Mouse (Mus musculus) midbrain, embryonic 11.5 days (tissue): Measurements from ENCODE around the gene Olfr1264. TPM values are rescaled to one million over a fixed set of nuclear protein-coding genes. Genes with fewer than 3 reads are reported as not detected.

Experiments
- polyA plus RNA-seq: library from polyadenylated mRNA; unstranded; fragments of >200 nt; fragmentation: Nextera tagmentation; extraction: Ambion mirVana; gene quantifications from 2 replicates; pipeline ENCODE4 v1.2.1, GENCODE M21; 2014

Olfr1264 gene
- polyA plus RNA-seq, 1 experiment from 2014 or later, result not detected

Other genes with a start within 250 kb of the Olfr1264 start
- gene Olfr1254, start 232.0 kb downstream of the Olfr1264 start, polyA plus RNA-seq, result not detected in 2 replicates
- gene Olfr1255, start 213.5 kb downstream of the Olfr1264 start, polyA plus RNA-seq, result not detected in 2 replicates
- gene Olfr1256, start 184.0 kb downstream of the Olfr1264 start, polyA plus RNA-seq, result not detected in 2 replicates
- gene Olfr48, start 177.4 kb downstream of the Olfr1264 start, polyA plus RNA-seq, result not detected in 2 replicates
- gene Olfr1257, start 147.1 kb downstream of the Olfr1264 start, polyA plus RNA-seq, result not detected in 2 replicates
- gene Olfr1258, start 98.3 kb downstream of the Olfr1264 start, polyA plus RNA-seq, result not detected in 2 replicates
- gene Olfr1259, start 76.9 kb downstream of the Olfr1264 start, polyA plus RNA-seq, result not detected in 2 replicates
- not detected in 2 replicates for gene Olfr1260, start 51.2 kb downstream of the Olfr1264 start, polyA plus RNA-seq
- not detected in 2 replicates for gene Olfr1261, start 34.4 kb downstream of the Olfr1264 start, polyA plus RNA-seq
- gene Olfr1262, start 25.4 kb downstream of the Olfr1264 start, polyA plus RNA-seq, result not detected in 2 replicates
- gene Olfr1263, start 13.4 kb downstream of the Olfr1264 start, polyA plus RNA-seq, result not detected in 2 replicates
- not detected in 2 replicates for gene Olfr1265, start 9.8 kb upstream of the Olfr1264 start, polyA plus RNA-seq
- not detected in 2 replicates for gene Olfr140, start 38.0 kb upstream of the Olfr1264 start, polyA plus RNA-seq
- gene Olfr1269, start 95.8 kb upstream of the Olfr1264 start, polyA plus RNA-seq, result not detected in 2 replicates
- not detected in 2 replicates for gene Olfr32, start 116.7 kb upstream of the Olfr1264 start, polyA plus RNA-seq
- not detected in 2 replicates for gene Olfr1270, start 127.5 kb upstream of the Olfr1264 start, polyA plus RNA-seq
- gene Olfr1506, start 198.9 kb upstream of the Olfr1264 start, polyA plus RNA-seq, result not detected in 2 replicates
- not detected in 2 replicates for gene Olfr142, start 232.0 kb upstream of the Olfr1264 start, polyA plus RNA-seq
- gene Olfr1271, start 245.5 kb upstream of the Olfr1264 start, polyA plus RNA-seq, result not detected in 2 replicates